Mouse (Mus musculus) fat pad, adult 2 months (tissue): ENCODE data around the gene Tmprss11f.
"Not testable (repeated sequence)": the region's sequence is repeated elsewhere in the genome, so short reads cannot be mapped to it uniquely, and the experiment has no call there.

ENCODE experiments used
- DNase-seq: peaks from one replicate; pipeline ENCODE4 v3.0.0-alpha.2; 2011; ENCODE audit warnings: low read depth, low spot score; ENCODE audit errors: extremely low read depth

The Tmprss11f gene

DNA sequence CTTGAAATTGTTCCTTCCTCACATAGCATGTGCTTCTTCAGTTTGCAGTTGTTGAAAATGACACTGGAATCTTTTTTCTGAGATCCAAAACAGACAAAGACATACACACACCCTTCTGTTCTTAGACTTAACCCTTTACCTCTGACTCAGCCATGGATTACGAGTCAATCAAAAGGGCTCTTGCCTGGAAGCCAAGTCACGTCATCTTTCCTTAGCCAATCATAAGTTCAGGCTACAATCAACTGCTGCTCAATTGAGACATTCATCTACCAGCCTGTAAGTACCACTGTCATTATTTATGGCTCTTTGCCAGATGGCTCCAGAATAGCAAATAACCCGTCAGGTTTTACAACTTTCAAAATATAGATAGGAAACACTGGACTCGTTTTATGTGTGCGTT lies at the start of gene Tmprss11f:
Tmprss11f (minus strand) TSS at position 101 of the 400 bp plus-strand sequence.
- DNase-seq = peak; percentile 26

DNA sequence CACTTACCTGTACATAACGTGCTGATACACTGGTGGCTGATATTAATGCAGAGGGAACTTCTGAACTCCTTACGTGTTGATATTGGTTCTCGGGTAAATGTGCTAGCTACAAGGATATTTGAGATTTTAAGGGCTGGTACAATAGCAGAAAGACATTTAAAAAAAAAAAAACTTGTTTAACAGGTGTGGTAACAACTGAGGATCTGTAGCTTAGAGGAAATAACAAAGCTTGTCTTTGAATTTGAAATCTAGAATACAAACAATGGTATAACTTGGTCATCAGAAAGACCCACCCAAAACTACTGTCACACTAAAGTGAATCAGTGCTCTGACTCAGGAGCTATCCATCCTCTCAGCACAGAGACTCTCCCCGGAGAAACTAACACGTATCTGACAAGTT lies 44.0 kb upstream of the Tmprss11f start, which contains the start of gene Tmprss11b:
Tmprss11b (minus strand) TSS at position 101 of the 400 bp plus-strand sequence.
- DNase-seq = no peak

DNA sequence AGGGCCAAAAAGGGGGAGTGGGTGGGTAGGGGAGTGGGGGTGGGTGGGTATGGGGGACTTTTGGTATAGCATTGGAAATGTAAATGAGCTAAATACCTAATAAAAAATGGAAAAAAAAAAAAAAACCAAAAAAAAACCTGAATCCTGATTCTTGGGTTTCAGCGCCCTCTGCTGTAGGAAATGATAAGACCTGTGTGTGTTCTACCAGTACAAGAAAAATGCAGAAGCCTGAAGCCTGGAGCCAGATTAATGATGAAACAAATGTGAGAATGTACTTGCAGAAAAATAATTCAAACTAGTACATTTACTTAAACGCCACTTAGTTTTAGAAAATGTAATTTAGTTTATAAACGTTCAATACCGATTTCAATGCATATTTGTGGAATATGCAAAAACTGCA lies 17.0 kb upstream of the Tmprss11f start:
- not testable (repeated sequence) for DNase-seq

DNA sequence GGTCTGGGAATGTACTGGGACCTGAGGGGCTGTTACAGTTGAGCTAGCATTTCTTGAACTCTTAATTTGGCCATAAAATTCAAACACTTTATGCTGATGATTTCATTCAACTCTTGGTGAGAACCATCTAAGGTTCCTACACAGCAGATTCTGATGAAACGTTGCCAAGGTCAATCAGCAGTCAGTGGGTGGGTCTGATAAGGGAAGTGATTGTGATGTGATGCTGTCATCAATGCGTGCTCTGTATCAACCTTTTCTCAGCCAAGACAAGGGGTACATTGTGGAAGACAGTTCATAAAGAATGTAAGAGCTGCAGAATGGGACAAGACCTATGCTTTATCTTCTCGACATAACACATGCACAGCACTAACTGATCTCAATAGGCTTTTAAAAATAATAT lies 8.6 kb upstream of the Tmprss11f start:
- no peak for DNase-seq

DNA sequence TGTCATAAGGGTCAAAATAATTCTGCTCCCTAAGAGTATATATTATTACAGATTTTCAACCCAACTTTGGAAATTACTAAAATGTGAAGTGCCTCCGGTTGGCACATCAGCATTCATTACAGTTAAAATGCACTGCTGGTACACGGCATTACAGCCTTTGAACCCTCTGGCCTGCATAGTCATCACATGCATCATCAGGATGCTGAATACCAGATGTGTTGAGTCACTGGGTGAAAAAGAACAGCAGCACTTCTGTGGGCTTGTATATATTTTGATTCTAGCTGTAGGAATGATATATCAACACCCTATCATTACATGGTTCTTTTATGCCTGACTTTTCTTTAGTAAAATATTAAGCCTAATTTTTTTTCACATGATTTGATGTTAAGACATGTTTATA lies 1.5 kb downstream of the Tmprss11f start:
- DNase-seq = no peak

DNA sequence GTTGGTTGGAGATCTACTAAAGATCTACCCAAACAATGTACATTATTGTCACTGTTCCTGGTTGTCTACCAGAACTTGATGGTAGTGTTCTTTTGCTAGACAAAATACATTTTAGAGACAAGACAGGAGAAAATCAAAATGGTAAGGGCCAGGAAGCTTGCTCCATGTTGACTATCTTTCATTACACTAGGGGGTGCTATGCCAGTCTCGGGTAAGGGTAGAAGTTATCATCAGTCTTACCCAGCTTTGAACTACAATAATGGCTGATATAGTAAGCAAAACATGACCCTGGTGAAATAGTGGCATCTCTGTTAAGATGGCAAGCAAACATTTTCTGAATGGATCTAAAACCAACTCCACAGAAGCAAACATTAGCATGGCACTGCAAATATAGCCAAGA lies 10.4 kb downstream of the Tmprss11f start:
- no peak for DNase-seq

DNA sequence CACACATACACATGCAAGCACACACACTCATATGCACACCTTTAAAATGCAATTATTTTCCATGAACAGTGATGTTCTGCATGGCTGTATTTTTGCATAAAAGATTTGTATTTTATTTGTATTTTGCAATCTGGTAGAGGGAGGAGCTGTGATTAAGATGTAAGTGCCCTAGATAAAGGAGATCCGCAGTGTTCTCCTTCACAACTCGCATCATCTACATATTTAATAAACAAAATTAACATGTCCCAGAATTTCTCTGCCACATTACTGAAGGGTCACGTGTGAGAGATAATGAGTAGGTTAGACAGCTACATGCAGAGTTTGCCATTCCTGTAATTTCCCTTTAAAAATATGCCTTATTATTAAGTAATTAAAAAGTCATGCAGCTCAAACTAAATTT lies 46.3 kb downstream of the Tmprss11f start:
- DNase-seq = no peak

DNA sequence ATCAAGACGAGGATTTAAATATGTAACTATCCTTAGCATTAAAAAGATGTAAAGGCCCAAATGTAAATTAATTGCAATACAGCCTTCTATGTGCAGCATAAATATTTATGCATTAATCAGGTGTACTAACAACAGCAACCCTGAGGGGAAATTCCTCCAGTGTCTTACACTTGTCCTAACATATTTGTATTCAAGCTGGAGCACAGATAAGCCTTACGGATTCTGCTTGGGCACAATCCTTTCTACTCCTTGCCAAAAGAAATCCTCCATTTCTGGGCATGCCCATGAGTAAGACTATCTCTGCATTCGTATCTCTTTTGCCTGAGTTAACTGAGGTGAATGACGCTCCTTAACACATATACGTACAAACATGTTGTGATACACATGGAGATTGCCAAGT lies 49.6 kb downstream of the Tmprss11f start:
- DNase-seq = no peak

DNA sequence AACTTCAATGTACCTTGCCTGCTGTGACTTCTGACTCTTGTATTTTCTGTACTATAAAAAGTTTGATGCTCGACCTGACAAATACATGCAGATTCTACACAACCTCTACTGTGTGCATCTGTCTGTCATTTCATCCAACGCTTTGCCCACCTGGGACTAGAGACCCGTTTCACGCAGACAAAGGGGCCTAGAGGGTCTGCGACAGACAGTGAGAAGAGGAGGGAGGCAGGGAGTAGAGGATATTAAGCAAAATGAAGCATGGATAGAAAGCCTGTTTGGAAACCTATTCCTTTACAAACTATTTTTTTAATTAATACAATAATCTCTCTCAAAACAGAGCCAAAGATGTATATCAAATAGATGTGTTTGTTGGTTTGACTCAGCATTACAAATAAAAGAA lies 50.2 kb downstream of the Tmprss11f start:
- DNase-seq = no peak

DNA sequence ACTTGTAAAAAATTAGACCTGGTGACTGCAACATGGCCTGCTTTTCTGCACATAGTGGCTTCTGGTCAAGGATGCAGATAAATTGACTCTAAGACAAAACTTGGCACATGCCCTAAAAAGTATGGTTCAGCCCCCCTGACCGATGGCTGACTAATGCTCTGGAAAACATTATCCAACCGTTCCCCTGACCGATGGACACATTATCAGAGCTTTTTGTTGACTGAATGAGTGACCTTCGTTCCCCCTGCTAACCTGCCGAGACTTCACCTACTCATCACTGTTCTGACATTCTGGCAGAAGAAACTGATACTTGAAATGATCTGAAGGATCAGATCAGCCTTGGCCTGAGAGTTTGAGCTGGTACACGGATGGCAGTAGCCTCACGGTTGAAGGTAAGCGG lies 53.5 kb downstream of the Tmprss11f start:
- DNase-seq = not testable (repeated sequence)

DNA sequence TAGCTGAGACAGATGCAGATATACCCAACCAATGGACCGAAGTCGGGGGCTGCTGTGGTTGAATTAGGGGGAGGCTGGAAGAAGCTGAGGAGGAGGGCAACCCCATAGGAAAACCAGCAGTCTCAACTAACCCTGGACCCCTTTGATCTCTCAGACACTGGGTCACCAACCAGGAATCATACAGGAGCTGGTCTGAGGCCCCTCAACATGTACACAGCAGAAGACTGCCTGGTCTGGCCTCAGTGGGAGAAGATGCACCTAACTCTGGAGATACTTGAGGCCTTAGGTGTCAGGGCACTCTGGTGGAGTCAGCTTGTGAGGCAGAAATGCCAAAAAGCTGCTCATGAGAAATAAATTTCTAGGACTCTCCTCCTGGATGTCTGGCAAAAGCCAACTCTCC lies 85.5 kb downstream of the Tmprss11f start:
- no peak for DNase-seq

DNA sequence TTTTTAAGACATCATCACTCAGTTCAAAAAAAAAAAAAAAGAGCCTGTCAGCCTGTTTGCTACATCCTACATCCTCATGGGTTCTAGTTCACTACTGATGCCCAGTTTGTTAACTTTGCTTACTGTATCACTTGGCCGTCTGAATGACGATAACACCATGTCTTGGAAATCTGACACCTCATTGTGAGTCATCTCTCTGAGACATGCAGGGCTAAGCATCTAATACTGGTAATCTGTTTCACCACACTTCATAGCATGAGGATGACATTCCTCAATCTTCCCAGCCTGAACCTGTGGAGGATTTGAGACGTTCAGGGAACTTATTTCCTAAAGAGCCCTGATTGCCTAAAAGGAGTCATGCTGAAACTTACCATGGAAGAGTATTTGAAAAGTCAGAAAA lies 91.6 kb downstream of the Tmprss11f start:
- no peak for DNase-seq

DNA sequence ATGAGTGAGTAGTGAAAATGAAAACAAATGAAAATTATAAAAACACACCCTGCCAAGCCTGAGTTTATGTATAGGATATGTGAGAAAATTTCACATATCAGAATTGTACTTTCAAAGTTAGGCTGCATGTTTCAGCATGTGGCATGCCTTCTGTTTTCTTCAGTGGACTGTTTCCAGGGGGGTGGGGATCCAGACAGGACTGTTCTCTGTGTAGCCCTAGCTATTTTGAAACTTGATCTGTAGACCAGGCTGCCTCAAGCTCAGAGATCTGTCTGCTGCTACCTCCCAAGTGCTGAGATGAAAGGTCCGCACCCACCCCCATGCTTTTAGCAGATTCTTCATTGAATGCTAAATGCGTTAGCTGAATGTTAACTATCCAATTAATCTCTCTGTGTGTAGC lies 103.5 kb downstream of the Tmprss11f start:
- DNase-seq = no peak

DNA sequence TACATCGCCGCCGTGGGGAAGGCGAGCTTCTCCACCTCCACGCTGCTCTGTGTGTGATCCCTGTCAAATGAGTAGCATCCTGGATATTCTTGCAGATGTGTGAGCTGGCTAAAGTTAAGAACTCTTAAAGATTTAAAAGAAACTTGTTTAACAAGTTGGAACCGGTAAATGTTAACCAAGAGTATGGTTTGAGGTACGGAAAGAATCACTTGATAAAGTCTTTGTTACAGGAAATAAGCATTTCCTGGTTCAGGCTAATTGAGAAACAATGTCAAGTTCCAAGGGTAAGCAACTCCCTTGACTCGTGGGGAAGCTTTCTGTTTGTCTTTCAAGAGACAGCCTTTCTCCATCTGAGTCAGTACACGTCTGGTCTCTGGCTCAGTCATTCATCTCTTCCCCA lies 113.7 kb downstream of the Tmprss11f start, which contains the start of gene Tmprss11g:
Tmprss11g (minus strand) TSS at position 101 of the 400 bp plus-strand sequence.
- no peak for DNase-seq

DNA sequence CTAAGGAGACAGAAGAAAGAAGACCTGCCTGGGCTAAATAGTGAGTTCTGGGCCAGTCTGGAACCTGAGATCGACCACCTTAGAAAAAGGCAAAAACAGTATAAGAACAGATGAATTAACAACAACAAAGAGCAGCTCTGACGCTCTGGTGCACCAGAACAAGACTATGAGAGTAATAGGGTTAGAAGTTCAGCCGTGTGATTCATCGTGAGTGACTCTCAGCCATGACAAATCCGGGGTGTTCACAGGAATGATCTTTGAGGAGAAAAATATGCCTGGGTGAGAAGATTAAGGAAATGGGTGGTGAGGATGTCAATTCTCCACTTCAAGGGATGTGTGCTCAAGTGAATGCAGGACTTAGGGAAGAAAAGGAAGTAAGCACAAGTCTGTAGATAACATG lies 120.7 kb downstream of the Tmprss11f start:
- DNase-seq = no peak

DNA sequence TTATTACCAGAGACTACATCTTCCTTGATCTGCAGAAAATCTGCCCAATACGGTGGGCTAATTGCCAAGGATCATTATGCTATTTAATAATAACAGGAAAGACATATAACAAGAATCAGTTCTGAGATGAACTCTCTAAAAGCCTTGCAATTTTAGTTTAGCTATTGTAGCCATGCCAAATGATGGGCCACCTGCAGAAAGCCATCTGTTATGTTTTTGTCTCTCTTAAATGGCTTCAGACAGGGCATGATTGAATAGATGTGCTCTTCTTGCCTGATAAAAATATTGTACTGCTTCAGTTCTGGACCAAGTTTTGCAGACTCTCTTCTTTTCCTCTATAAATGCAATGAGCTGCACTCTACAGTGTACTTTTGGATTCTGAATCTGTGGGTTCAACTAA lies 138.8 kb downstream of the Tmprss11f start:
- no peak for DNase-seq

DNA sequence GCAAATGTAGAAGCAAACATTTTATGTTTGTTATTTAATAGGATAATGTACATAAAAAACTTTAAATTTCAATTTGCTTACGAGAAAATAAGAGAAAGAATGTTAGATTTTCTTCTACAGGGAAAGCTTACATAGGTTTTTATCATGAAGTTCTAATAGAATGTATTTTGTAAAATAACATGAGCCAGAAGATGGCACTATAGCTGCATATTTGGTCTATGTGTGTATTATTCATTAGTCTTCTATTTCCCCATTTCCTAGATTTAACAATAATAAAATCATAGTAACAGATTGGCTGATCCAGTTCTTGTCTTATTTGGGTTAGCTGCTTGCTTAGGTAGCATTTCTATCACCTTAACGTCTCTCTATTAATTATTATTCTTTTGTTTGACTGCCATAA lies 149.7 kb downstream of the Tmprss11f start:
- no peak for DNase-seq

DNA sequence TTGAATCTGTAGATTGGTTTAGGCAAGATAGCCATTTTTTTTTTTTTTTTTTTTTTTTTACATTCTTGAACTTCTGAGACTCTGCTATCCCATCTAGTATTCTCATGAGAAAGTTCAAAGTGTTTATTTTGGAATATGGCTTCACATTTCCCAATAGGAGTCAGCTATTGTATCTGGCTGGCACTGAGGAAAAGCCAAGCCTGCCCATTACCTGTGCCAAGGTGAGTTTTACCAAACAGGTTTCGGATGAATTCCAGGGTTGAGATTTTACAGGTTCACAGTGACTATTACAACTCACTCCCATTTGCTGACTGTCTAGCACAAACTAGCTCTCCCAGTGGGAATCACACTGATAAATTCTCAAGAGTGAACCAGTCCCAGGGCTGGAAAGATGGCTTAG lies 150.2 kb downstream of the Tmprss11f start:
- DNase-seq = peak; percentile 81

DNA sequence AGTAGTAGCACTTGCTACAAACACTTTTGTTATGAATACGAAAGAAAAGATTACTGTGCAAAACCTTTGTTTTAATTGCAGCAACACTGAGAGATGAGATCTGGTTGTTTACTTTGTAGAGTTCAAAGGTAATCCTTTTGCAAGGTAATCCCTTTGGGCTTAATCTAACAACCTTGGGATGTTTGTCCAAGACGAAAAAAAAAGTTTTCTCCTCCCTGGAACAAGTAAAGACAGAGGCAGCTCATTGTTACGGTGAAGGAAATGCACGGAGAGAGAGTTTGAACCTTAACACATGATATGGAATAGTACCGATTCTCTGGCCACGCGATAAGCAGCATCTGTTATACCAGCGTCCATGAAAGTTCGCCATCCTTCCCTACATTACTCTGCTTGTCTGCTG lies 158.4 kb downstream of the Tmprss11f start:
- DNase-seq = no peak
